Mouse (Mus musculus): ENCODE results near the gene Ralgapb.

DNA sequence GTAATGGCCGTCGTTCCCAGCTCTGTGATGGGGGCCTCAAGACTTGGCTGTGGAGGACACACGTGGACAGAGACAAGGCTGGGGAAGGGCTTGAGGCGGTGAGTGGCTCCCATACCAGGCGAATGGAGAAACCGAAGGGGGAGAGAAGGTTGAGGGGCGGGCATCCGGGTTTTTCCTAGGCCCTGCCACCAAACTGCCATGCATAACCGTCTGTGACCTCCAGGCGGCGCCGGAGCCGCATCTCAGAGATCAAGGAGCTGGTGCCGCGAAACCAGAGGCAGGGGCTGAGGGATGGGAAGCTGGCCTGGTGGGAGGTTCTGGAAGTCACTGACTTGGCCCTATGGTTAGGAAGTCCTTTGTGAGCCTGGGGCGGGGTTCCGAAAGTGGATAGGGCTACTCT, 137.1 kb downstream of the Ralgapb start:
- TF ChIP-seq CTCF (IDR thresholded peaks at IDR 0.05; ENCODE audit: low read depth, low read length) = peak; percentile 87
- no peak for TF ChIP-seq POLR2A (IDR thresholded peaks at IDR 0.05; ENCODE audit: extremely low read depth, insufficient read depth, low read length)

All from liver, adult 2 months (tissue).